Mouse (Mus musculus) forebrain, embryonic 11.5 days (tissue): ENCODE data around the gene Fahd1. TPM values are rescaled to one million over a fixed set of nuclear protein-coding genes. Genes with fewer than 3 reads are reported as not detected.

Experiments
- ATAC-seq: fragments of 200-750 bp; cut with Nextera tagmentation; replicated peaks from 2 replicates; pipeline ENCODE4 v1.8.0; 2017; ENCODE audit warnings: moderate TSS enrichment; ENCODE audit not compliant: low FRiP score
- DNase-seq: peaks from one replicate; pipeline ENCODE4 v3.0.0-alpha.2; 2017; ENCODE audit warnings: low spot score
- H3K27ac ChIP-seq: fragments of 300-500 bp; sonication (generic); 2 replicates; pipeline ENCODE4 v1.5.1; 2014; ENCODE audit warnings: low read depth, low read length
- H3K27me3 ChIP-seq: fragments of 300-500 bp; sonication (generic); 2 replicates; pipeline ENCODE4 v1.6.1; 2014; ENCODE audit warnings: mild to moderate bottlenecking, low read length, mixed read lengths; ENCODE audit not compliant: control insufficient read depth, insufficient read depth
- H3K36me3 ChIP-seq: fragments of 300-500 bp; sonication (generic); 2 replicates; pipeline ENCODE4 v1.6.1; 2014; ENCODE audit warnings: mild to moderate bottlenecking, low read length, moderate library complexity, mixed read lengths; ENCODE audit not compliant: control insufficient read depth, insufficient read depth
- H3K4me1 ChIP-seq: fragments of 300-500 bp; sonication (generic); replicated peaks from 2 replicates; pipeline ENCODE4 v1.6.1; 2014; ENCODE audit warnings: low read length, mixed read lengths; ENCODE audit not compliant: control insufficient read depth, insufficient read depth
- H3K4me2 ChIP-seq: fragments of 300-500 bp; sonication (generic); 2 replicates; pipeline ENCODE4 v1.6.1; 2014; ENCODE audit warnings: low read depth, mild to moderate bottlenecking, low read length, moderate library complexity, mixed read lengths; ENCODE audit not compliant: severe bottlenecking
- H3K4me3 ChIP-seq: fragments of 300-500 bp; sonication (generic); 2 replicates; pipeline ENCODE4 v1.5.1; 2014; ENCODE audit warnings: low read depth, low read length
- H3K9ac ChIP-seq: fragments of 300-500 bp; sonication (generic); 2 replicates; pipeline ENCODE4 v1.6.1; 2014; ENCODE audit warnings: low read length
- H3K9me3 ChIP-seq: fragments of 300-500 bp; sonication (generic); 2 replicates; pipeline ENCODE4 v1.6.1; 2016; ENCODE audit warnings: low read length, mixed read lengths; ENCODE audit not compliant: control insufficient read depth
- WGBS: fragments of 180-500 bp; shearing (Covaris S2); extraction: QIAGEN DNeasy Blood & Tissue Kit; methylation state at CpG from one replicate; pipeline ENCODE4 v1.1.7; 2014; 5-methylcytosine and 5-hydroxymethylcytosine counted together
- polyA plus RNA-seq: library from polyadenylated mRNA; unstranded; fragments of >200 nt; fragmentation: Nextera tagmentation; extraction: Ambion mirVana; gene quantifications from 2 replicates; pipeline ENCODE4 v1.2.1, GENCODE M21; 2014

Fahd1 gene
- polyA plus RNA-seq, 1 experiment from 2014 or later = 19.3 TPM

- Histone ChIP-seq H3K27me3 (no peaks in the 10 kb centered on the region), H3K27ac (no peak overlapping the region), H3K4me1 (no peaks in the 10 kb centered on the region), H3K4me2 (no peak overlapping the region), H3K4me3 (no peak overlapping the region), H3K9me3 (no peaks in the 10 kb centered on the region), H3K9ac (no peak overlapping the region), H3K36me3 (no peaks in the 10 kb centered on the region)
- DNase-seq = no peak
- 85% methylated on average over 5 of the region's 5 CpGs for WGBS
- no peak for ATAC-seq
Observed at GRCm38 (mm10) chr17:24815256-24815655, 34.9 kb downstream of the Fahd1 start.

- H3K4me1 ChIP-seq = no peaks in the 10 kb centered on the region
- 48% methylated on average over 2 of the region's 2 CpGs for WGBS
- ATAC-seq (no peak), DNase-seq (no peak)
- no peaks in the 10 kb centered on the region for H3K36me3 ChIP-seq
- no peak overlapping the region for H3K9ac ChIP-seq
- H3K27ac ChIP-seq = no peak overlapping the region
- H3K4me2 ChIP-seq = no peak overlapping the region
- H3K4me3 ChIP-seq = no peak overlapping the region
- no peaks in the 10 kb centered on the region for H3K9me3 ChIP-seq
- H3K27me3 ChIP-seq = peaks cover 1% of the 10 kb centered on the region; the same call in 1 of the 2 replicates
Observed at GRCm38 (mm10) chr17:24812215-24812614, 37.9 kb downstream of the Fahd1 start.

GRCm38 (mm10) chr17:24811211-24811610, 39.0 kb downstream of the Fahd1 start:
- Histone ChIP-seq H3K4me2 (no peak overlapping the region), H3K27me3 (peaks cover 4% of the 10 kb centered on the region; the same call in 1 of the 2 replicates), H3K9me3 (no peaks in the 10 kb centered on the region), H3K9ac (no peak overlapping the region), H3K4me3 (no peak overlapping the region), H3K4me1 (no peaks in the 10 kb centered on the region), H3K27ac (no peak overlapping the region), H3K36me3 (no peaks in the 10 kb centered on the region)
- no peak for DNase-seq
- 73% methylated on average over 3 of the region's 3 CpGs for whole genome bisulfite sequencing
- ATAC-seq = no peak

DNA sequence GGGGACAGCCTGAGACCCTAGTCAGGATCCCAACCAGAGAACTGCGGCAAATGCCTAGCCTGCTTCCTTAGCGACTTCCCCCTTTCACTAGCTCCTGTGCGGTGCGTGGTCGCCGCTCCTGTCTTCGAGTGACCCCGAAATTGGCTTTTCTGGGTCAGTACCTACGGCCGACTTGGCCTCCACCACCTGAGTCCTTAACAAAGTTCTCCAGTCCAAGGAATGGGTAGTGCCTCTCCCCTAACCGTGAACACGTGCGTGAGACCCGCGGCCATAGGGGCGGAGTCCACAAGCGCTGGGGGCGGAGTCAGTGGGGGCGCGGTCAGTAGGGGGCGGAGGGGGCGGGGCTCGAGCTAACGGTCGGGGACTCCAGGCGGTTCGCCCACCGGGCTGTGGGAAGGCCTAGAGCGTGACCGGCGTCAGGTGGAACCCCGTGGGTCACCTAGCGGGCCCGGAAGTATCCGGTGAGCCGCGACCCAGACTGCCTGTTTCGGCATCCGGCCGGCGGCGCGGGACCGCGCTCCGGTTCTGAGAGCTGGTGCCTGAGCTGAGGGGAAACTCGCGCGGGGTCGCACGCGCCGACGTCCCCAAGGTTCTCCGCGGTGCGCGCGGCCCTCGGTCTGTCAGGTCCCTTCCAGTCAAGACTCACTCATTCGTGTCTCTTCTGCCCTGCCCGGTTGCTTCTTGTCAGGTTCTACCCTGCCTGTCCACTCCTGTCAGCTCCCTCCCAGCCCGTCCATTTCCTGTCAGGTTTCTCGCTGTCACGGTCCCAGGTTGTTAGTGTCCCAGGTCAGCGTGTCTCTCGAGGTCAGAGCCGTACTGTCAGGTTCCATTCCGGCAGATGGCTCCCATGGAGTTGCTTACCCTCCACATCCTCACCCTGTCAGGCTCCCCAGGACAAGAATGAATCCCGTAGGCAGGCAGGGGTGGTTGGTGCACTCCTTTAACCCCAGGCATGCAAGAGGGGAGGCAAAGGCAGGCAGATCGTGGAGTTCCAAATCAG, 45.9 kb downstream of the Fahd1 start, which contains the start of gene Meiob:
TSS of gene Meiob (plus strand) at position 338 of the 1,000 bp plus-strand sequence.
- Histone ChIP-seq H3K9me3 (no peaks in the 10 kb centered on the region), H3K4me3 (peak within 1 kb of the TSS; percentile 58), H3K9ac (peak within 1 kb of the TSS; percentile 59), H3K27ac (no peak within 1 kb of the TSS), H3K4me1 (no peaks in the 10 kb centered on the region), H3K4me2 (peak within 1 kb of the TSS; percentile 86), H3K27me3 (peaks cover 23% of the 10 kb centered on the region), H3K36me3 (no peaks in the 10 kb centered on the region)
- under 1% methylated on average over 71 of the region's 71 CpGs for WGBS
- ATAC-seq (peak; percentile 74), DNase-seq (peak; percentile 91)

DNA sequence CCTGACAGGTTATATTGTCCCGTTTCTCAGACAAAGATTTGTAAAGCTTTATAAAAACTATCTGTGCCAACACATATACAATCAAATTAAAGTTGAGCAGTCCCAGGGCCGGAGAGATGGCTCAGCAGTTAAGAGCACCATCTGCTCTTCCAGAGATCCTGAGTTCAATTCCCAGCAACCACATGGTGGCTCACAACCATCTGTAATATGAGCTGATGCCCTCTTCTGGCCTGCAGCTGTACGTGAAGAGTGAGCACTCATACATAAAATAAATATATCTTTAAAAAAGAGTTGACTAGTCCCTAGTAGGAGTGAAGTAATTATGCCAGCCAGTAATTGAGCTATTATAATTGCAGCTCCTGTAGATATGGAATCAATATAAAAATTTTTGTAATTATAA, 49.6 kb downstream of the Fahd1 start:
- H3K4me2 ChIP-seq = no peak overlapping the region
- ATAC-seq = no peak

GRCm38 (mm10) chr17:24799476-24799875, 50.7 kb downstream of the Fahd1 start:
- Histone ChIP-seq H3K9ac (no peak overlapping the region), H3K36me3 (no peaks in the 10 kb centered on the region), H3K4me3 (no peak overlapping the region), H3K27me3 (peaks cover 5% of the 10 kb centered on the region; the same call in 1 of the 2 replicates), H3K27ac (no peak overlapping the region), H3K4me1 (no peaks in the 10 kb centered on the region), H3K9me3 (no peaks in the 10 kb centered on the region), H3K4me2 (no peak overlapping the region)
- DNase-seq (no peak), ATAC-seq (no peak)
- WGBS = 90% methylated on average over 4 of the region's 4 CpGs

More for the DNA sequence above, 49.6 kb downstream of the Fahd1 start:
- Histone ChIP-seq H3K36me3 (no peaks in the 10 kb centered on the region), H3K9me3 (no peaks in the 10 kb centered on the region), H3K27me3 (peaks cover 14% of the 10 kb centered on the region), H3K27ac (no peak overlapping the region), H3K4me1 (no peaks in the 10 kb centered on the region), H3K9ac (no peak overlapping the region), H3K4me3 (no peak overlapping the region)
- DNase-seq = no peak
- 60% methylated on average over 3 of the region's 3 CpGs for WGBS

Other genes with a start within 250 kb of the Fahd1 start
- 77.6 and 87.4 TPM in 2 replicates for gene Tsc2, start 217.7 kb downstream of the Fahd1 start, polyA plus RNA-seq
- 20.0 TPM in 2 replicates for gene Nthl1, start 217.7 kb downstream of the Fahd1 start, polyA plus RNA-seq
- 26.8 and 32.3 TPM in 2 replicates for gene Slc9a3r2, start 200.0 kb downstream of the Fahd1 start, polyA plus RNA-seq
- 0.32 TPM in 1 of 2 replicates, not detected in the other for gene Npw, start 191.9 kb downstream of the Fahd1 start, polyA plus RNA-seq
- gene Zfp598, start 180.7 kb downstream of the Fahd1 start, polyA plus RNA-seq = 37.6 and 38.4 TPM in 2 replicates
- 14.0 and 17.0 TPM in 2 replicates for gene Syngr3, start 160.4 kb downstream of the Fahd1 start, polyA plus RNA-seq
- gene Gfer, start 154.2 kb downstream of the Fahd1 start, polyA plus RNA-seq = 54.9 and 55.4 TPM in 2 replicates
- gene Noxo1, start 154.1 kb downstream of the Fahd1 start, polyA plus RNA-seq = 1.7 and 1.9 TPM in 2 replicates
- gene Tbl3, start 142.7 kb downstream of the Fahd1 start, polyA plus RNA-seq = 111 and 127 TPM in 2 replicates
- 0.36 and 0.81 TPM in 2 replicates for gene Rnf151, start 132.3 kb downstream of the Fahd1 start, polyA plus RNA-seq
- 1,407 and 1,469 TPM in 2 replicates for gene Rps2, start 132.2 kb downstream of the Fahd1 start, polyA plus RNA-seq
- 189 and 195 TPM in 2 replicates for gene Ndufb10, start 125.9 kb downstream of the Fahd1 start, polyA plus RNA-seq
- not detected in 2 replicates for gene Rpl3l, start 122.5 kb downstream of the Fahd1 start, polyA plus RNA-seq
- 21.3 and 21.6 TPM in 2 replicates for gene Msrb1, start 113.7 kb downstream of the Fahd1 start, polyA plus RNA-seq
- gene Hs3st6, start 97.4 kb downstream of the Fahd1 start, polyA plus RNA-seq = 0.21 and 0.51 TPM in 2 replicates
- gene Meiob, start 46.1 kb downstream of the Fahd1 start, polyA plus RNA-seq = not detected in 2 replicates
- gene Hagh, start 10.2 kb downstream of the Fahd1 start, polyA plus RNA-seq = 25.4 and 26.7 TPM in 2 replicates
- not detected in 2 replicates for gene Igfals, start 15.6 kb upstream of the Fahd1 start, polyA plus RNA-seq
- gene Nubp2, start 36.0 kb upstream of the Fahd1 start, polyA plus RNA-seq = 71.9 and 82.0 TPM in 2 replicates
- 44.7 and 47.3 TPM in 2 replicates for gene Spsb3, start 36.3 kb upstream of the Fahd1 start, polyA plus RNA-seq
- gene Eme2, start 44.7 kb upstream of the Fahd1 start, polyA plus RNA-seq = 29.1 and 31.2 TPM in 2 replicates
- 76.9 and 81.8 TPM in 2 replicates for gene Mrps34, start 44.8 kb upstream of the Fahd1 start, polyA plus RNA-seq
- gene Nme3, start 46.1 kb upstream of the Fahd1 start, polyA plus RNA-seq = 47.8 and 60.8 TPM in 2 replicates
- 51.3 and 56.8 TPM in 2 replicates for gene Mapk8ip3, start 86.6 kb upstream of the Fahd1 start, polyA plus RNA-seq
- gene Jpt2, start 110.3 kb upstream of the Fahd1 start, polyA plus RNA-seq = 314 and 323 TPM in 2 replicates
- gene Cramp1l, start 165.4 kb upstream of the Fahd1 start, polyA plus RNA-seq = 14.3 and 14.7 TPM in 2 replicates
- 29.0 and 29.2 TPM in 2 replicates for gene Ift140, start 165.7 kb upstream of the Fahd1 start, polyA plus RNA-seq
- gene Tmem204, start 233.2 kb upstream of the Fahd1 start, polyA plus RNA-seq = 9.8 and 13.2 TPM in 2 replicates